Mouse (Mus musculus) heart, embryonic 10.5 days (tissue): ENCODE results near the gene Zfhx3. TPM values are rescaled to one million over a fixed set of nuclear protein-coding genes. Genes with fewer than 3 reads are reported as not detected.
A peak's percentile ranks its signal among the peaks of the same experiment; 100 is the strongest.

Experiments
- DNase-seq: peaks from one replicate; pipeline ENCODE4 v3.0.0-alpha.2; 2017; ENCODE audit warnings: low spot score
- H3K27ac ChIP-seq: fragments of 300-500 bp; sonication (generic); 2 replicates; pipeline ENCODE4 v1.5.1; 2016; ENCODE audit warnings: mild to moderate bottlenecking
- H3K27me3 ChIP-seq: fragments of 300-500 bp; sonication (generic); 2 replicates; pipeline ENCODE4 v1.6.1; 2016; ENCODE audit warnings: mild to moderate bottlenecking; ENCODE audit not compliant: poor library complexity, insufficient read depth, severe bottlenecking
- H3K36me3 ChIP-seq: fragments of 300-500 bp; sonication (generic); 2 replicates; pipeline ENCODE4 v1.6.1; 2016; ENCODE audit warnings: mild to moderate bottlenecking, moderate library complexity
- H3K4me1 ChIP-seq: fragments of 300-500 bp; sonication (generic); 2 replicates; pipeline ENCODE4 v1.6.1; 2016; ENCODE audit warnings: mild to moderate bottlenecking
- H3K4me3 ChIP-seq: fragments of 300-500 bp; sonication (generic); 2 replicates; pipeline ENCODE4 v1.5.1; 2016; ENCODE audit warnings: mild to moderate bottlenecking, moderate library complexity
- H3K9me3 ChIP-seq: fragments of 300-500 bp; sonication (generic); 2 replicates; pipeline ENCODE4 v1.6.1; 2016; ENCODE audit warnings: mild to moderate bottlenecking, moderate library complexity
- WGBS: fragments of 180-500 bp; shearing (Covaris S2); methylation state at CpG from one replicate; pipeline ENCODE4 v1.1.7; 2016; 5-methylcytosine and 5-hydroxymethylcytosine counted together
- polyA plus RNA-seq: library from polyadenylated mRNA; unstranded; fragments of >200 nt; fragmentation: Nextera tagmentation; extraction: Ambion mirVana; gene quantifications from 2 replicates; pipeline ENCODE4 v1.2.1, GENCODE M21; 2016

The Zfhx3 gene
- polyA plus RNA-seq, 1 experiment from 2014 or later: 9.7 TPM

DNA sequence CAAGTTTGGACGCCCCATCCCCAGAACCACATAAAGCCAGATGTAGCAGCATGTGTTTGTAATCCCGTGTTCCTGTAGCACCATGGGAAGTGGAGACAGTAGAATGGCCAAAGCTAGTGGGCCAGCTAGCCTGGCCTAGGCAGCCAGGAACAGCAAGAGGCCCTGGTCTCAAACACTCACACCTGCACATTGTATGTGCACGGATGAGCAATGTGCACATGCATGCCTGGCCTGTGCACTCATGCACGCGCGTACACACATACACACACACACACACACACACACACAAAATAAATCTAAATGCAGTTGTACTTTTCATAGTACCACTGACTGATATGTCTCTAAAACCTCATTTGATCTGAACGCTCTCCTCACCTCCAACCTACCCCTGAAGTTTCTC is 938.9 kb downstream of the Zfhx3 start:
- no peaks in the 10 kb centered on the region for H3K9me3 ChIP-seq
- no peak overlapping the region for H3K4me3 ChIP-seq
- WGBS: 96% methylated on average over 7 of the region's 7 CpGs
- no peaks in the 10 kb centered on the region for H3K36me3 ChIP-seq
- DNase-seq: no peak
- H3K4me1 ChIP-seq: peaks cover 44% of the 10 kb centered on the region
- H3K27me3 ChIP-seq: no peaks in the 10 kb centered on the region
- H3K27ac ChIP-seq: no peak overlapping the region

DNA sequence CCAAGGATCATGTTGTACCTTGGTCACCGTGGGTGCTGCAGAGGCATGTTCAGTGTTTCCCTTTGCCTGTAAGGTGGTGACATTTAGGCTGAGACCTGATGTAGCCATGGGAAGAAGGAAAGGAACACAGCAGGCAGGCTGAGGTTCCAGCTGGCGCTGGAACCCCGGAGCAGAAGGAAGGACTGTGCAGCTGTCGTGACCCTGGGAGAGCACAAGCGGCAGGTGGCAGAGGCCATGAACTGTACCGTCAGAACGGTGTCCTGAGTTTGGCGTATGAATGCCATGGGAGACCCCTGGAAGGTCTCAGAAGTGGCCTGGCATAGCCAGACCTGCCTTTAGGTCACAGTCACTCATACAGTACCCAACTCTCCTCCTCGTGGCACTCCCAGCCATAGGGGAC is 939.6 kb downstream of the Zfhx3 start:
- Histone ChIP-seq H3K27ac (peak overlapping the region; percentile 17; the same call in 1 of the 2 replicates), H3K27me3 (no peaks in the 10 kb centered on the region), H3K4me1 (peaks cover 51% of the 10 kb centered on the region), H3K9me3 (no peaks in the 10 kb centered on the region), H3K36me3 (no peaks in the 10 kb centered on the region), H3K4me3 (no peak overlapping the region)
- 83% methylated on average over 9 of the region's 9 CpGs for WGBS
- DNase-seq: no peak

DNA sequence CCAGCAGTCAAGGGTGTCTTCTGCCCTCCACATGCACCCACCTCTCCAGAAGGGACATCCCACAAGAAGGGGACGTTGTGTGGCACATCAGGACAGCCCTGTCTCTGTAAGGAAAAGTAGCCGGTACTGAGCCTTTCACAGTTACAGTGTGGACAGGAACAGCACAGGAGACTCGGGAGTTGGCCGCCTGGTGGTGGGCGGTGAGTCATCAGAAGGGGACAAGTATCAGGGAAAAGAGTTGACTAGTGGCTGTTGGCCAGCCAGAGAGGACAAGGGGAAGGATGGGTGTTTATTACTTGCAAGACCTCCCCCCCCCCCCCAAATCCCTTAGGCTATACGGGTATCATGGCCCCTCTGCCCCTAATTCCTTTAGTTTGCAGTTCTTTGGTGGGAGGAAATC is 940.9 kb downstream of the Zfhx3 start:
- no peaks in the 10 kb centered on the region for H3K9me3 ChIP-seq
- H3K4me3 ChIP-seq: no peak overlapping the region
- no peaks in the 10 kb centered on the region for H3K36me3 ChIP-seq
- H3K27me3 ChIP-seq: no peaks in the 10 kb centered on the region
- peaks cover 48% of the 10 kb centered on the region for H3K4me1 ChIP-seq
- no peak for DNase-seq
- 65% methylated on average over 6 of the region's 6 CpGs for WGBS
- H3K27ac ChIP-seq: no peak overlapping the region

DNA sequence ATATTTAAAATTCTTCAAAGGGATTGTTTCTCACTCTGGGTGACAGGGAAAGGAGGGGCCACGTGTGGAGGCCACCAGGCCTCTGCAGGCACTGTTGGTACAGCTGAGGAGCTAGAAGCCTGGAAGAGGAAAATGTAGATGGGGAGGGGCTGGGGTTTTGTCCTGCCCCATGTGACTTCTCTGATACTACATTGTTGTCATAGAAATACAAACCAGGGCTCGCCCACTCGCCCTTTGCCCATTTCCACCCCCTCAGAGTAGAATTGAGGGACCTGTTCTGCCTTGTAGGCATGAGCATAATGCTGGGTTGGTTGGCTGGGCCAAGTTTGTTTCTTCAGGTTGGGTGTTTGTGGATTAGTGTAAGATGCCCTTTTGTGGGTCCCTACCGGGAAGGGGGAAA is 942.5 kb downstream of the Zfhx3 start:
- no peaks in the 10 kb centered on the region for H3K27me3 ChIP-seq
- no peaks in the 10 kb centered on the region for H3K36me3 ChIP-seq
- no peaks in the 10 kb centered on the region for H3K9me3 ChIP-seq
- H3K4me1 ChIP-seq: peaks cover 54% of the 10 kb centered on the region
- H3K4me3 ChIP-seq: no peak overlapping the region
- no peak overlapping the region for H3K27ac ChIP-seq
- no peak for DNase-seq
- 63% methylated on average over 4 of the region's 4 CpGs for WGBS

GRCm38 (mm10) chr8:108885450-108885849 is 943.0 kb downstream of the Zfhx3 start:
- peaks cover 50% of the 10 kb centered on the region for H3K4me1 ChIP-seq

DNA sequence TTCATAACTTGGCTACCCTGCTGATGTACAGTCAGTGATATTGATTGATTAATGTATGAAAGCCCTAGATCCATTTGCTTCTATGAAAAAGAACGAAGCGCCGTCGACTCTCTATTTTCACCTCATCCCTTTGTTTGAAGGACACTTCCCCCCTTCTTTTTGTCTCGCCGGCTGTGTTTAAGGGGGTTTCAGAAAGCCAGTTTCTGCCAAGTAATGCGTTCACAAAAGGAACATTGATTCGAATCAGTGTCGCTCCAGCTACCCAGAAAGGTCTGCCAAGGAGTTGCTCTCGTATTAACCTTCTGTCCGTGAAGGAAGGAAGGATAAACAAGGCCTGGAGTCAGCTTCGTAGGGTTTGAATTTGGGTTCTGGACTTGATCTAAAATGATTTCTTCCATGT is 943.4 kb downstream of the Zfhx3 start:
- Histone ChIP-seq H3K4me1 (peaks cover 52% of the 10 kb centered on the region), H3K27me3 (no peaks in the 10 kb centered on the region), H3K36me3 (no peaks in the 10 kb centered on the region), H3K27ac (no peak overlapping the region), H3K4me3 (no peak overlapping the region), H3K9me3 (no peaks in the 10 kb centered on the region)
- no peak for DNase-seq
- 90% methylated on average over 12 of the region's 12 CpGs for WGBS

More at GRCm38 (mm10) chr8:108885450-108885849, 943.0 kb downstream of the Zfhx3 start:
- H3K27me3 ChIP-seq: no peaks in the 10 kb centered on the region
- no peak for DNase-seq
- no peak overlapping the region for H3K4me3 ChIP-seq
- WGBS: 69% methylated on average over 14 of the region's 14 CpGs
- no peaks in the 10 kb centered on the region for H3K9me3 ChIP-seq
- no peak overlapping the region for H3K27ac ChIP-seq
- H3K36me3 ChIP-seq: no peaks in the 10 kb centered on the region

DNA sequence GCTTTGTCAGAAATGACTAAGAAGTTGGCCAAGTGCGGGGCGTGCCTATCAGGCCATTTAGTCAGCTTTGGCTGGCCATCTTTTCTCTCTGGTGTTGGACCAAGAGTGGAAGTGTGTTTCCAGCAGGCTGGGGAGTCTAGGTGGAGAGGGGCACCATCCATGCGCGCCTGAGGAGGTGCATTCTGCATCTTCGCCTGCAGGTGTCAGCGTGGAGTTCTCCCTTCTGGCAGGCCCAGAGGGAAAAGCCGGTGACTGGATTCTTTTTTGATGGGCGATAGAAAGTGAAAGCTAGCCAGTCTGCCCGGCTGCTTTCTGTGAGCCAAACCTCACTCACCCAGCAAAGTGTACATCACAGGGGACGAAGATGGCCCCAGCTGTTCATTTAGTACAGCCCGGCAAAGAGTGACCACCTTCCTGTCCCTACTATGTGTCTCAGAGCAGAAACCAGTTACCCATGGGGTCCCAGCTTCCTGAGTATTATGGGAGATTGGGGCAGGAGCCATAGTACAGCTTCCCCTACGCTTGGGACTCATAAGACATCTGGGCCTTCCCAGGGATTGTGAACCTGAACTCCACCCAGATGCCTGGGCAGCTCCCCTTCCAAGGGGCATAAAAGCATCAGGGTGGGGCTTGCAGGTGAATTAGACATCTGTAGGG is 944.3 kb downstream of the Zfhx3 start:
- 23% methylated on average over 12 of the region's 12 CpGs for WGBS
- no peaks in the 10 kb centered on the region for H3K9me3 ChIP-seq
- DNase-seq: peak; percentile 89
- H3K4me3 ChIP-seq: peak overlapping the region; percentile 45
- H3K27me3 ChIP-seq: no peaks in the 10 kb centered on the region
- peaks cover 52% of the 10 kb centered on the region for H3K4me1 ChIP-seq
- H3K27ac ChIP-seq: peak overlapping the region; percentile 78
- H3K36me3 ChIP-seq: no peaks in the 10 kb centered on the region

DNA sequence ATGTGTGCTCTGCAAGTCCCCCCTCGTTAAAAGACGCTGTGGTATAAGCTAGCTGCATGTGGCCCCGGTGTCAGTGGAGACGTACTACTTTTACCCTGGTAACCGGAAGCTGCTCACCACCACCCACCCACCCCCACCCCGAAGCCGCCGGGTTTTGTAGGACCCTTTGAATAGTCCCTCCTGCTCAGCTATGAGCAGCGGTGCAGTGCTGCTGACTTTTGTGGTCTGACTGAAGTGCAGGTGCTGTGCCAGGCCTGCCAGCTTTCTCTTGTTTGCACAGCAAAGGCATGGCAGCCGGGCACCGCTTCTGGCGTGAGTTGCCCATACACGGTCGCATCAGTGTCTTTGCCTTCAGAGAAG is 944.8 kb downstream of the Zfhx3 start:
- Histone ChIP-seq H3K9me3 (no peaks in the 10 kb centered on the region), H3K27me3 (no peaks in the 10 kb centered on the region), H3K4me1 (peaks cover 47% of the 10 kb centered on the region), H3K27ac (peak overlapping the region; percentile 78), H3K36me3 (no peaks in the 10 kb centered on the region), H3K4me3 (peak overlapping the region; percentile 45; the same call in 1 of the 2 replicates)
- WGBS: 87% methylated on average over 14 of the region's 14 CpGs
- no peak for DNase-seq

DNA sequence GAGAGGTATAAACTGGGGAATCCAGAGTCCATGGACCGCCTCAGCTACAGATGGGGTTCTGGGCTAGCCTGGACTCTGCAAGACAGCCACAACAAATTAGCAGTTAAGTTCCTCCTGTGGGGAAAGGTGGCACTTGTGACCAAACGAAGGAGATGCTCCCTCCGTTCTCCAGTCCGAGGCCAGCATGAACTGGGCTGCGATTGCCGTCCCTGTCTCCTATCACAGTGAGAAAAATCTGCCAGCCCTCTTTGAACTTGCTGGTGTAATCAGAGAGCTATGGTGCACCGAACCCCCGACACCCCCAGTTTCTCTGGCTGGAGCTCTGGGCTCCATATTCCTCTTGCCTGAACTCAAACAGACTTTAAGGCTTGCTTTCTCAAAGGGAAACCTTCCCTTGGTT is 945.4 kb downstream of the Zfhx3 start:
- Histone ChIP-seq H3K9me3 (no peaks in the 10 kb centered on the region), H3K27ac (no peak overlapping the region), H3K4me3 (no peak overlapping the region), H3K36me3 (no peaks in the 10 kb centered on the region), H3K4me1 (peaks cover 41% of the 10 kb centered on the region), H3K27me3 (no peaks in the 10 kb centered on the region)
- no peak for DNase-seq
- 84% methylated on average over 8 of the region's 8 CpGs for WGBS

DNA sequence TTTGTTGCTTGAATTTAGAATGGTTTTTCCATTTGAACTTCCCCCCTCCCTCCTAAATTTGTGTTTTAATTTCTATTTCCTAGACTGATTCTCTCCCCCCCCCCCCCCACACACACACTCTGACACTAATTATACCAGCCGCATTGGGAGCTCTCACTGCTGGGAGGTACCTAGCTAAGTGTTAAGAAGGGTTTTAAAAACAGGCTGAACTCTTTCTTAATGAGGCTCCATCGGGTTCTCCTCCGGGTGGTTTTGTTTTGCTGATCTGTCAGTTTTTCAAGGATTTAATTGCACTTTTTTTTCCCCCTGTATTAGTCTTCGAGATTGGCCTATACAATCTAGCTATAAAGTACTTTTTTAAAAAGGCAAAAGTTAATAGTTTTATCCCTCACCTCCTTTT is 946.5 kb downstream of the Zfhx3 start:
- Histone ChIP-seq H3K4me3 (no peak overlapping the region), H3K36me3 (no peaks in the 10 kb centered on the region), H3K27ac (no peak overlapping the region), H3K4me1 (peaks cover 40% of the 10 kb centered on the region), H3K9me3 (no peaks in the 10 kb centered on the region), H3K27me3 (no peaks in the 10 kb centered on the region)
- WGBS: 71% methylated on average over 4 of the region's 4 CpGs
- no peak for DNase-seq

DNA sequence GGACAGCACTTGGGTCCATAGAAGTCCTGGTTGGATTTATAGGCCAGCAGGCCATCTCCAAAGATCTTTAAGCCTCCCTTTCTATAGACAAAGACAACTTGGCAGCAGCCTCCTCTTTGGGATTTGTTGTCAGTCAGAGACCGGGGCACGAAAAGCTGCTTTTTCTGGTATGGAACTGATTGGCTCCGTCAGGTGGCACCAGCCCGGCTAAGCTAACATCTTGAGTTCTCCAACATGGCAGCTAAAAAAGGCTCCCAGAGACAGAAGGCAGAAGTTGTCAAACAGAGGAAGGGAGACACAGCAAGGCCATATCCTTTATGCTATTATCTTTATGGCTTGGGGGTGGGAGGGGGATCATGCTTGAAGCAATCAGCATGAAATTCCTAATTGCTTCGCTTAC is 947.0 kb downstream of the Zfhx3 start:
- H3K4me3 ChIP-seq: no peak overlapping the region
- H3K27me3 ChIP-seq: no peaks in the 10 kb centered on the region
- no peaks in the 10 kb centered on the region for H3K36me3 ChIP-seq
- H3K9me3 ChIP-seq: no peaks in the 10 kb centered on the region
- H3K4me1 ChIP-seq: peaks cover 44% of the 10 kb centered on the region
- WGBS: 68% methylated on average over 5 of the region's 5 CpGs
- H3K27ac ChIP-seq: peak overlapping the region; percentile 36; the same call in 1 of the 2 replicates
- DNase-seq: no peak

DNA sequence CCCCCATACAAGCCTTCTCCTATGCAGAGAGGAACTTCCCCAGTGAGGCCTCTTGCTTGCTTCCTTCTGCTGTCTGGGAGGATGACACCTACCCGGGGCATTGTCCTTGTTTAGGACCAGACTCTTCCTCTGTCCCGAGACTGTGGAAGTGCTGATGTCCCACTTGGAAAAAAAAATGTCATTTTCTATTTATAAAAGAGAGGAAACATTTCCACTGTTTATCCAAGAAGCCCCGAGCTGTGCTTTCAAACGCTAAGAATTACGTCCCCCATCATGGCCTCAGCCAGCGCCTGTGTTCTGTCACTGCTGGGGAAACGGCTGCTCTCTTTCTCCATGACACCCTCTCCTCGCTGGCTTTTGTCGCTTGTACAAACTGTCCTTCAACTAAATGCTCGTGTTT is 951.8 kb downstream of the Zfhx3 start:
- Histone ChIP-seq H3K36me3 (0 out of 2 replicates have a peak, but pooled peaks cover 4% of the 10 kb centered on the region), H3K4me1 (peaks cover 65% of the 10 kb centered on the region), H3K27me3 (no peaks in the 10 kb centered on the region), H3K4me3 (no peak overlapping the region; the same call in 1 of the 2 replicates), H3K9me3 (no peaks in the 10 kb centered on the region), H3K27ac (peak overlapping the region; percentile 79)
- no peak for DNase-seq
- WGBS: 18% methylated on average over 10 of the region's 10 CpGs

- Histone ChIP-seq H3K27ac (peak overlapping the region; percentile 71), H3K9me3 (no peaks in the 10 kb centered on the region), H3K36me3 (0 out of 2 replicates have a peak, but pooled peaks cover 4% of the 10 kb centered on the region), H3K27me3 (no peaks in the 10 kb centered on the region), H3K4me1 (peaks cover 76% of the 10 kb centered on the region), H3K4me3 (no peak overlapping the region)
- no peak for DNase-seq
- WGBS: 64% methylated on average over 18 of the region's 18 CpGs
Measured at GRCm38 (mm10) chr8:108896468-108897346, 954.3 kb downstream of the Zfhx3 start.
